Mouse (Mus musculus) thymus, postnatal 25 days (tissue): ENCODE measurements around the gene Kcnh2.

ENCODE experiments used
- DNase-seq: peaks from one replicate; pipeline ENCODE4 v3.0.0; 2022

Kcnh2 gene

GRCm38 (mm10) chr5:24344477-24345051 is 6.8 kb downstream of the Kcnh2 start:
- DNase-seq = peak; percentile 91

- DNase-seq = peak; percentile 65
Measured at GRCm38 (mm10) chr5:24343977-24344436, 7.4 kb downstream of the Kcnh2 start.

- DNase-seq = peak; percentile 12
Measured at GRCm38 (mm10) chr5:24343379-24343778, 8.0 kb downstream of the Kcnh2 start.

- no peak for DNase-seq
Measured at GRCm38 (mm10) chr5:24342966-24343365, 8.4 kb downstream of the Kcnh2 start.

GRCm38 (mm10) chr5:24342205-24342963 is 9.0 kb downstream of the Kcnh2 start:
- no peak for DNase-seq

- no peak for DNase-seq
Measured at GRCm38 (mm10) chr5:24337821-24338220, 13.6 kb downstream of the Kcnh2 start.

- DNase-seq = no peak
Measured at GRCm38 (mm10) chr5:24337366-24337765, 14.0 kb downstream of the Kcnh2 start.

GRCm38 (mm10) chr5:24335888-24336511 is 15.4 kb downstream of the Kcnh2 start:
- peak; percentile 62 for DNase-seq

- DNase-seq = no peak
Measured at GRCm38 (mm10) chr5:24334749-24335148, 16.7 kb downstream of the Kcnh2 start.

GRCm38 (mm10) chr5:24332401-24332800 is 19.0 kb downstream of the Kcnh2 start:
- no peak for DNase-seq

- no peak for DNase-seq
Measured at GRCm38 (mm10) chr5:24329965-24330298, 21.5 kb downstream of the Kcnh2 start.

GRCm38 (mm10) chr5:24329212-24329964 is 22.0 kb downstream of the Kcnh2 start:
- DNase-seq = no peak

GRCm38 (mm10) chr5:24328813-24329211 is 22.6 kb downstream of the Kcnh2 start:
- DNase-seq = no peak

- DNase-seq = no peak
Measured at GRCm38 (mm10) chr5:24326842-24327417, 24.5 kb downstream of the Kcnh2 start.

GRCm38 (mm10) chr5:24326166-24326841 is 25.1 kb downstream of the Kcnh2 start:
- no peak for DNase-seq

- DNase-seq = no peak
Measured at GRCm38 (mm10) chr5:24325251-24325650, 26.2 kb downstream of the Kcnh2 start.

- DNase-seq = no peak
Measured at GRCm38 (mm10) chr5:24321711-24322682, 29.4 kb downstream of the Kcnh2 start.

- no peak for DNase-seq
Measured at GRCm38 (mm10) chr5:24320894-24321293, 30.5 kb downstream of the Kcnh2 start.

- no peak for DNase-seq
Measured at GRCm38 (mm10) chr5:24320467-24320813, 31.0 kb downstream of the Kcnh2 start.

GRCm38 (mm10) chr5:24319776-24320466 is 31.5 kb downstream of the Kcnh2 start:
- DNase-seq = peak; percentile 35

GRCm38 (mm10) chr5:24309223-24309622 is 42.2 kb downstream of the Kcnh2 start:
- DNase-seq = no peak
